Mouse (Mus musculus): ENCODE results near the gene Meis1.

GRCm38 (mm10) chr11:18904880-18905279 is 113.9 kb downstream of the Meis1 start:
- TF ChIP-seq CTCF (IDR thresholded peaks at IDR 0.05; ENCODE audit: low read depth, low read length), result no peak
- no peak for TF ChIP-seq POLR2A (IDR thresholded peaks at IDR 0.05; ENCODE audit: insufficient read depth, low read length)
